Mouse (Mus musculus): ENCODE measurements at regions not wholly inside any gene's neighbourhood (a gene's known extent, or its start where the extent isn't known, plus 50 kb on each side); places are given as distances from the start of the nearest gene placed in this dataset.

GRCm38 (mm10) chr4:67677589-67677988, 850.2 kb downstream of the Tlr4 start:
- H3K27me3 ChIP-seq (ENCODE audit: insufficient read depth, low read length) = no peaks in the 10 kb centered on the region
- H3K4me3 ChIP-seq (ENCODE audit: low read depth, low read length) = no peak overlapping the region
- H3K4me1 ChIP-seq (ENCODE audit: insufficient read depth, low read depth, low read length) = no peaks in the 10 kb centered on the region
- DNase-seq (ENCODE audit: low spot score) (no peak), ATAC-seq (ENCODE audit: extremely low read depth, insufficient number of reproducible peaks, low FRiP score, poor library complexity, severe bottlenecking) (no peak)
- no peaks in the 10 kb centered on the region for H3K36me3 ChIP-seq (replicated peaks)
- no peaks in the 10 kb centered on the region; the same call in 1 of the 2 replicates for H3K9me3 ChIP-seq (replicated peaks)
- no peak for TF ChIP-seq GATA1 (IDR thresholded peaks at IDR 0.05; ENCODE audit: borderline replicate concordance, low read length)

- Histone ChIP-seq H3K36me3 (replicated peaks) (no peaks in the 10 kb centered on the region), H3K27me3 (ENCODE audit: insufficient read depth, low read length) (no peaks in the 10 kb centered on the region), H3K4me1 (ENCODE audit: insufficient read depth, low read depth, low read length) (no peaks in the 10 kb centered on the region), H3K9me3 (replicated peaks) (no peaks in the 10 kb centered on the region), H3K4me3 (ENCODE audit: low read depth, low read length) (no peak overlapping the region)
- ATAC-seq (ENCODE audit: extremely low read depth, insufficient number of reproducible peaks, low FRiP score, poor library complexity, severe bottlenecking) (no peak), DNase-seq (ENCODE audit: low spot score) (no peak)
- TF ChIP-seq GATA1 (IDR thresholded peaks at IDR 0.05; ENCODE audit: borderline replicate concordance, low read length) (no peak), POLR2AphosphoS5 (IDR thresholded peaks at IDR 0.05; ENCODE audit: insufficient replicate concordance, low read depth, low read length) (no peak), TAL1 (conservative IDR thresholded peaks at IDR 0.05; ENCODE audit: low read depth, low read length) (no peak), CTCF (IDR thresholded peaks at IDR 0.05; ENCODE audit: low read depth, low read length) (no peak), GATA2 (IDR thresholded peaks at IDR 0.05; ENCODE audit: borderline replicate concordance, low read depth, low read length) (no peak)
These were observed 871.1 kb downstream of the Tlr4 start for GRCm38 (mm10) chr4:67698438-67698837.
